In genomic region chr3:96159820-96160219, GRCm38 (mm10) we compare ENCODE assay signal across 9 mouse cellular contexts. TPM values are rescaled to one million over a fixed set of nuclear protein-coding genes. Genes with fewer than 3 reads are reported as not detected.
A peak's percentile ranks its signal among the peaks of the same experiment; 100 is the strongest.
DNase-seq lines count a peak whose midpoint lies in the region; ATAC-seq and TF ChIP-seq lines count a peak whose summit lies in the region.
"Had no signal": no experiment of that assay in that cellular context is flagged by ENCODE, and none has a peak within 500 bp of the region (broad histone marks: within the 10 kb centered on the region; RNA-seq: fewer than 3 reads in every experiment).

No protein-coding gene starts in this region.

- H3K36me3 ChIP-seq in embryonic facial prominence, embryonic 12.5 days: peaks cover 14% of the 10 kb centered on the region
- peaks cover 13% of the 10 kb centered on the region for H3K36me3 ChIP-seq in embryonic facial prominence, embryonic 10.5 days (replicated peaks)
- peaks cover 13% of the 10 kb centered on the region for H3K36me3 ChIP-seq in kidney, embryonic 14.5 days (ENCODE audit: control insufficient read depth, insufficient read depth, low read length)
- H3K36me3 ChIP-seq in intestine, embryonic 16.5 days (ENCODE audit: control insufficient read depth, insufficient read depth, low read length): no peaks in the 10 kb centered on the region; the same call in 1 of the 2 replicates
- peaks cover 9% of the 10 kb centered on the region for H3K36me3 ChIP-seq in liver, postnatal 0 days (replicated peaks; ENCODE audit: insufficient read depth, low read length)

- no peak for DNase-seq in embryonic facial prominence, embryonic 10.5 days (ENCODE audit: low spot score)
- no peak for DNase-seq in kidney, postnatal 4 days
- no peak for DNase-seq in liver, postnatal 0 days
- no peak for DNase-seq in layer of hippocampus, adult 18-20 months (ENCODE audit: low spot score in 2 of 2)
- DNase-seq: liver, embryonic 13.5 days had no signal

- no peak overlapping the region for H3K4me3 ChIP-seq in embryonic facial prominence, embryonic 12.5 days
- H3K4me3 ChIP-seq in embryonic facial prominence, embryonic 10.5 days: no peak overlapping the region
- H3K4me3 ChIP-seq in kidney, embryonic 14.5 days (ENCODE audit: low read length): no peak overlapping the region
- H3K4me3 ChIP-seq in intestine, embryonic 16.5 days (ENCODE audit: low read length): peak overlapping the region; percentile 13; the same call in 1 of the 2 replicates
- no peak overlapping the region for H3K4me3 ChIP-seq in liver, postnatal 0 days (ENCODE audit: low read depth, low read length)
- H3K4me3 ChIP-seq: liver, embryonic 13.5 days had no signal

- H3K9ac ChIP-seq in embryonic facial prominence, embryonic 12.5 days: no peak overlapping the region
- H3K9ac ChIP-seq in kidney, embryonic 14.5 days (ENCODE audit: low read depth, low read length): no peak overlapping the region
- peak overlapping the region; percentile 50 for H3K9ac ChIP-seq in intestine, embryonic 16.5 days (ENCODE audit: low read depth, low read length)
- 0 out of 2 replicates have a peak overlapping the region, but pooled peaks have one; percentile 21 for H3K9ac ChIP-seq in liver, postnatal 0 days (replicated peaks)
- H3K9ac ChIP-seq: liver, embryonic 13.5 days had no signal

- 83% methylated on average over 4 of the region's 4 CpGs for WGBS in embryonic facial prominence, embryonic 12.5 days
- 84% methylated on average over 4 of the region's 4 CpGs for WGBS in embryonic facial prominence, embryonic 10.5 days
- 61% methylated on average over 4 of the region's 4 CpGs for WGBS in kidney, embryonic 14.5 days
- 56% methylated on average over 4 of the region's 4 CpGs for WGBS in intestine, embryonic 16.5 days
- 55% methylated on average over 4 of the region's 4 CpGs for WGBS in liver, postnatal 0 days (ENCODE audit: insufficient replicate concordance)

- H3K27me3 ChIP-seq in embryonic facial prominence, embryonic 12.5 days: no peaks in the 10 kb centered on the region
- peaks cover 5% of the 10 kb centered on the region; the same call in 1 of the 2 replicates for H3K27me3 ChIP-seq in embryonic facial prominence, embryonic 10.5 days (replicated peaks; ENCODE audit: low read depth, poor library complexity, severe bottlenecking)
- no peaks in the 10 kb centered on the region for H3K27me3 ChIP-seq in kidney, embryonic 14.5 days (ENCODE audit: control insufficient read depth, insufficient read depth, low read length)
- H3K27me3 ChIP-seq in intestine, embryonic 16.5 days (replicated peaks; ENCODE audit: control insufficient read depth, insufficient read depth, low read length): no peaks in the 10 kb centered on the region
- peaks cover 21% of the 10 kb centered on the region; the same call in 1 of the 2 replicates for H3K27me3 ChIP-seq in liver, postnatal 0 days (ENCODE audit: insufficient read depth, low read length)

- TF ChIP-seq EP300 in liver, postnatal 0 days (IDR thresholded peaks at IDR 0.05; ENCODE audit: low read depth): 0 out of 2 replicates have a peak, but pooled peaks have one; percentile 4

- no peak overlapping the region for H3K4me2 ChIP-seq in embryonic facial prominence, embryonic 12.5 days (replicated peaks)
- H3K4me2 ChIP-seq in kidney, embryonic 14.5 days (replicated peaks; ENCODE audit: low read depth, low read length): no peak overlapping the region
- H3K4me2 ChIP-seq in intestine, embryonic 16.5 days (ENCODE audit: low read depth, low read length): peak overlapping the region; percentile 90; the same call in 1 of the 2 replicates
- H3K4me2 ChIP-seq in liver, postnatal 0 days (ENCODE audit: low read depth, low read length): peak overlapping the region; percentile 82

- H3K27ac ChIP-seq in embryonic facial prominence, embryonic 12.5 days: peak overlapping the region; percentile 86; the same call in 1 of the 2 replicates
- no peak overlapping the region for H3K27ac ChIP-seq in embryonic facial prominence, embryonic 10.5 days (replicated peaks)
- peak overlapping the region; percentile 68; the same call in 1 of the 2 replicates for H3K27ac ChIP-seq in kidney, embryonic 14.5 days (ENCODE audit: low read depth, low read length)
- peak overlapping the region; percentile 92 for H3K27ac ChIP-seq in intestine, embryonic 16.5 days (ENCODE audit: low read length)
- peak overlapping the region; percentile 77 for H3K27ac ChIP-seq in liver, postnatal 0 days (ENCODE audit: low read depth)

- no peaks in the 10 kb centered on the region for H3K9me3 ChIP-seq in embryonic facial prominence, embryonic 12.5 days
- no peaks in the 10 kb centered on the region for H3K9me3 ChIP-seq in embryonic facial prominence, embryonic 10.5 days
- H3K9me3 ChIP-seq in kidney, embryonic 14.5 days (ENCODE audit: control insufficient read depth, low read length): no peaks in the 10 kb centered on the region
- no peaks in the 10 kb centered on the region for H3K9me3 ChIP-seq in intestine, embryonic 16.5 days (ENCODE audit: control insufficient read depth, low read length)
- H3K9me3 ChIP-seq in liver, postnatal 0 days (ENCODE audit: low read length): no peaks in the 10 kb centered on the region
- H3K9me3 ChIP-seq: liver, embryonic 13.5 days had no signal

- no peak for ATAC-seq in embryonic facial prominence, embryonic 12.5 days (ENCODE audit: insufficient number of reproducible peaks, insufficient read depth, low FRiP score, low TSS enrichment)
- ATAC-seq in kidney, embryonic 14.5 days (ENCODE audit: low FRiP score, low TSS enrichment): no peak
- peak; percentile 37 for ATAC-seq in intestine, embryonic 16.5 days
- ATAC-seq in liver, postnatal 0 days: peak; percentile 57
- ATAC-seq in frontal cortex, adult (ENCODE audit: low TSS enrichment): no peak

- no peak for TF ChIP-seq CTCF in liver, postnatal 0 days (IDR thresholded peaks at IDR 0.05; ENCODE audit: low read depth)

- peaks cover 19% of the 10 kb centered on the region for H3K4me1 ChIP-seq in embryonic facial prominence, embryonic 12.5 days
- peaks cover 32% of the 10 kb centered on the region for H3K4me1 ChIP-seq in embryonic facial prominence, embryonic 10.5 days
- H3K4me1 ChIP-seq in kidney, embryonic 14.5 days (ENCODE audit: control insufficient read depth, insufficient read depth, low read length): peaks cover 10% of the 10 kb centered on the region
- peaks cover 13% of the 10 kb centered on the region for H3K4me1 ChIP-seq in intestine, embryonic 16.5 days (ENCODE audit: control insufficient read depth, insufficient read depth, low read length)
- peaks cover 19% of the 10 kb centered on the region for H3K4me1 ChIP-seq in liver, postnatal 0 days (ENCODE audit: insufficient read depth)

RNA-seq across cellular contexts. Expression of gene Mtmr11, which starts 2.0 kb away (rescaled TPM):
- polyA plus RNA-seq in embryonic facial prominence, embryonic 12.5 days (2016; fragmentation: Nextera tagmentation; extraction: Ambion mirVana): 37.1 and 39.5 TPM in 2 replicates
- 8.0 and 12.5 TPM in 2 replicates for polyA plus RNA-seq in embryonic facial prominence, embryonic 10.5 days (2016; fragmentation: Nextera tagmentation; extraction: Ambion mirVana)
- polyA plus RNA-seq in kidney, embryonic 14.5 days (2014; fragmentation: Nextera tagmentation; extraction: Ambion mirVana): 14.0 and 22.6 TPM in 2 replicates
- 24.5 TPM in 2 replicates for polyA plus RNA-seq in intestine, embryonic 16.5 days (2015; fragmentation: Nextera tagmentation; extraction: Ambion mirVana)
- 2.7 and 3.0 TPM in 2 replicates for polyA plus RNA-seq in liver, postnatal 0 days (2015; fragmentation: Nextera tagmentation; extraction: Ambion mirVana)
- 1 to 10 TPM; 4.0 to 6.8 TPM for total RNA-seq in layer of hippocampus, adult 18-20 months (2021)

RNA-seq across cellular contexts. Expression of gene Sf3b4, which starts 12.3 kb away (rescaled TPM):
- polyA plus RNA-seq in embryonic facial prominence, embryonic 12.5 days (2016; fragmentation: Nextera tagmentation; extraction: Ambion mirVana): 181 and 190 TPM in 2 replicates
- 299 and 302 TPM in 2 replicates for polyA plus RNA-seq in embryonic facial prominence, embryonic 10.5 days (2016; fragmentation: Nextera tagmentation; extraction: Ambion mirVana)
- polyA plus RNA-seq in kidney, embryonic 14.5 days (2014; fragmentation: Nextera tagmentation; extraction: Ambion mirVana): 220 and 235 TPM in 2 replicates
- 142 and 154 TPM in 2 replicates for polyA plus RNA-seq in intestine, embryonic 16.5 days (2015; fragmentation: Nextera tagmentation; extraction: Ambion mirVana)
- polyA plus RNA-seq in liver, postnatal 0 days (2015; fragmentation: Nextera tagmentation; extraction: Ambion mirVana): 38.6 and 41.1 TPM in 2 replicates
- total RNA-seq in layer of hippocampus, adult 18-20 months (2021): 10 to 100 TPM; 50.4 to 51.0 TPM

RNA-seq across cellular contexts. Expression of gene Sv2a, which starts 21.1 kb away (rescaled TPM):
- 8.6 and 9.2 TPM in 2 replicates for polyA plus RNA-seq in embryonic facial prominence, embryonic 12.5 days (2016; fragmentation: Nextera tagmentation; extraction: Ambion mirVana)
- 3.0 and 3.9 TPM in 2 replicates for polyA plus RNA-seq in embryonic facial prominence, embryonic 10.5 days (2016; fragmentation: Nextera tagmentation; extraction: Ambion mirVana)
- polyA plus RNA-seq in kidney, embryonic 14.5 days (2014; fragmentation: Nextera tagmentation; extraction: Ambion mirVana): 2.2 and 3.3 TPM in 2 replicates
- polyA plus RNA-seq in intestine, embryonic 16.5 days (2015; fragmentation: Nextera tagmentation; extraction: Ambion mirVana): 3.2 and 3.4 TPM in 2 replicates
- polyA plus RNA-seq in liver, postnatal 0 days (2015; fragmentation: Nextera tagmentation; extraction: Ambion mirVana): 0.08 and 0.09 TPM in 2 replicates
- 100 to 1,000 TPM; 359 to 373 TPM for total RNA-seq in layer of hippocampus, adult 18-20 months (2021)

RNA-seq across cellular contexts. Expression of gene Otud7b, which starts 55.5 kb away (rescaled TPM):
- 20.2 and 20.6 TPM in 2 replicates for polyA plus RNA-seq in embryonic facial prominence, embryonic 12.5 days (2016; fragmentation: Nextera tagmentation; extraction: Ambion mirVana)
- polyA plus RNA-seq in embryonic facial prominence, embryonic 10.5 days (2016; fragmentation: Nextera tagmentation; extraction: Ambion mirVana): 20.8 and 21.7 TPM in 2 replicates
- 9.4 and 18.1 TPM in 2 replicates for polyA plus RNA-seq in kidney, embryonic 14.5 days (2014; fragmentation: Nextera tagmentation; extraction: Ambion mirVana)
- polyA plus RNA-seq in intestine, embryonic 16.5 days (2015; fragmentation: Nextera tagmentation; extraction: Ambion mirVana): 14.7 and 15.5 TPM in 2 replicates
- polyA plus RNA-seq in liver, postnatal 0 days (2015; fragmentation: Nextera tagmentation; extraction: Ambion mirVana): 7.4 and 7.9 TPM in 2 replicates
- 10 to 100 TPM; 40.1 to 40.8 TPM for total RNA-seq in layer of hippocampus, adult 18-20 months (2021)

RNA-seq across cellular contexts. Expression of gene Bola1, which starts 59.7 kb away (rescaled TPM):
- 52.6 and 53.3 TPM in 2 replicates for polyA plus RNA-seq in embryonic facial prominence, embryonic 12.5 days (2016; fragmentation: Nextera tagmentation; extraction: Ambion mirVana)
- polyA plus RNA-seq in embryonic facial prominence, embryonic 10.5 days (2016; fragmentation: Nextera tagmentation; extraction: Ambion mirVana): 76.4 and 80.4 TPM in 2 replicates
- polyA plus RNA-seq in kidney, embryonic 14.5 days (2014; fragmentation: Nextera tagmentation; extraction: Ambion mirVana): 65.0 and 70.9 TPM in 2 replicates
- 65.2 and 66.2 TPM in 2 replicates for polyA plus RNA-seq in intestine, embryonic 16.5 days (2015; fragmentation: Nextera tagmentation; extraction: Ambion mirVana)
- 49.2 and 49.3 TPM in 2 replicates for polyA plus RNA-seq in liver, postnatal 0 days (2015; fragmentation: Nextera tagmentation; extraction: Ambion mirVana)
- 10 to 100 TPM; 18.2 to 19.4 TPM for total RNA-seq in layer of hippocampus, adult 18-20 months (2021)

Comparison
In these comparisons a context has a peak if more than half of its experiments do, and no peak if none do; other contexts are left out.
1. ATAC-seq: peak in intestine, embryonic 16.5 days (single experiment) and liver, postnatal 0 days (single experiment); none in embryonic facial prominence, embryonic 12.5 days (single experiment), kidney, embryonic 14.5 days (single experiment) and frontal cortex, adult (single experiment).
2. H3K4me2 ChIP-seq: peak in intestine, embryonic 16.5 days (single experiment) and liver, postnatal 0 days (single experiment); none in embryonic facial prominence, embryonic 12.5 days (single experiment) and kidney, embryonic 14.5 days (single experiment).
3. H3K9ac ChIP-seq: peak in intestine, embryonic 16.5 days (single experiment) and liver, postnatal 0 days (single experiment); none in embryonic facial prominence, embryonic 12.5 days (single experiment) and kidney, embryonic 14.5 days (single experiment).